Mouse (Mus musculus): Measurements from ENCODE around the gene Ccnk.

DNA sequence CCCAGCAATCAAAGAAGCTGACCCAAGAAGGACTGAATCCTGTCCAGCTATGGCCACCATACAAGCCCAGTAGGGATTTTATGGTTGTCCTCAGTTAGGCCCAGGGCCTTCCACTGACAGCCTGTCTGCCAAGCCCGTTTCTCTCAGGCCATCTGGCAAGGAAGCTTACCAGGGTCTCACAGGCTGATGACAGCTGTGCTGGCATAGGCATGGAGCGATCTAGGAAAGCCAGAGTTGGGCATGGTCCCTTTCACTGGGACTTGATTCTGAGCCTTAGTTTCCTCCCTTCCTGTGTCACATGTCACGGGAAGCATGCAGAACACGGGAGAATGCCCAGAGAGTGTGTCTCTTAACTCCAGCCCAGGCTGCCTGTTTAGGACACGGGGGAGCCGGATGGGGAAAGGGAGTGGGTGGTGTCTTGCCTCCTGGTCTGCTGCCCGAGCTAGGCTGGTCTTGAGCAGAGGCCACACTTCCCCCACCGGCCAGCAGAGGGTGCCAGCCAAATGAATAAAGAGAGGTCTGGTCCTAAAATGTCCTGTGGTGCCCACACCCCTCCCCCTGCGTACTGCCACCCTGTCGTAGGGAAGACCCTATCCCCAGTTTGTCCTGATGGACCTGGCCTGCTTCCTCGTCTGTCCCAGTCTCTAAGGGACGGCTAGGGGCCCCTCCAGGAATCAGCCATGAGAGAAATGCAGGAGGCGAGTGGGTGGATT, 29.5 kb downstream of the Ccnk start:
- peak; percentile 84 for TF ChIP-seq CTCF (IDR thresholded peaks at IDR 0.05; ENCODE audit: low read depth)
- TF ChIP-seq EP300 (IDR thresholded peaks at IDR 0.05; ENCODE audit: low read depth): no peak
